Mouse (Mus musculus) cerebellum, adult 2 months (tissue): ENCODE results near the gene Ncor2.

ENCODE experiments used
- CTCF ChIP-seq: fragments of 200-500 bp; IDR thresholded peaks from 2 replicates; pipeline ENCODE4 v1.5.1; 2011; ENCODE audit warnings: low read depth, mild to moderate bottlenecking, control low read depth, low read length, moderate library complexity, borderline replicate concordance; ENCODE audit not compliant: insufficient read depth
- POLR2A ChIP-seq: fragments of 200-500 bp; IDR thresholded peaks from 2 replicates; pipeline ENCODE4 v1.6.1; 2011; ENCODE audit warnings: low read length, control low read depth, borderline replicate concordance; ENCODE audit not compliant: insufficient read depth

DNA sequence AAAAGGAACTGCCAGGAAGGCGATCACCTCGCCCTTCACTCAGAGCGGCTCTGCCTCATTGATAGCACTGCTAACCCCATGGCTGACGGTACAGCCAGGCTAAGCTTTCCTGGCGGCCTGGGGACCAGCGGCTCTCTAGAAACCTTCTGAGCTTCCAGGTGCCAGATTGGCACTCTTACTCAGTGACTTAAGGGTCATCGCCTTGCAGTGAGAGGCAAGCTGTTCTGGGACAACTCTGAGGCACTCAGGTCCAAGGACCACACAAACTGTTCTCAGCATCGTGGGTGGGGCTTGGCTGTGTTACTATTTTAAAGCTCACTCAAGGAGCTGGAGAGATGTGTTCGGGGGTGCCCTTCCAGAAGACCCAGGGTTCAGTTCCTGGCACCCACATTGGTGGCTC is 163.4 kb downstream of the Ncor2 start:
- no peak for TF ChIP-seq POLR2A
- no peak for TF ChIP-seq CTCF
